Mouse (Mus musculus): Measurements from ENCODE around the gene Lin7c. TPM values are rescaled to one million over a fixed set of nuclear protein-coding genes. Genes with fewer than 3 reads are reported as not detected.
"Not testable (repeated sequence)": the region's sequence is repeated elsewhere in the genome, so short reads cannot be mapped to it uniquely, and the experiment has no call there.

The Lin7c gene
- 159 and 172 TPM in 2 replicates for polyA plus RNA-seq (2016; fragmentation: Nextera tagmentation; extraction: Ambion mirVana)

DNA sequence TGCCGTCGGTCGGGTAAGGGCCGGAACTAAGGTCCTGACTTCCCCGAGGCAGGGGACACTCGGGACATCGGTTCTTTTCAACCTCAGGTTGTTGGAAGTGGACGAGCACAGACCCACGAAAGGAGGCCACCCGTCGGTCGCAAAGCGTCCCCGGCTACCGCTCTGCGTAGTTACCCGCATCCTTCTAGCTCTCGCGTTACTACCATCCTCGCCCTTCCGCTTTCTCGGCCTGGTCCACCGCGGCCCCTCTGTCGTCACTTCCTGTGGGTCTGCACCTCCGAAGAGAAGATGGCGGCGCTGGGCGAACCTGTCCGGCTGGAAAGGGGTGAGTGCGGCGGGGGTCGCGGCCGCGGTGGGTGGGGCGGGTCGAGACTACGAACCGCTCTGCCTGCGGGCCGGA is at the start of gene Lin7c:
TSS of gene Lin7c (plus strand) at position 257 of the 400 bp plus-strand sequence.
- under 1% methylated on average over 42 of the region's 42 CpGs for WGBS
- Histone ChIP-seq H3K9ac (replicated peaks) (peak within 1 kb of the TSS; percentile 82), H3K4me1 (peaks cover 16% of the 10 kb centered on the region), H3K9me3 (no peaks in the 10 kb centered on the region), H3K4me3 (peak within 1 kb of the TSS; percentile 91), H3K4me2 (replicated peaks) (peak within 1 kb of the TSS; percentile 73), H3K27ac (replicated peaks) (peak within 1 kb of the TSS; percentile 84), H3K27me3 (no peaks in the 10 kb centered on the region), H3K36me3 (peaks cover 15% of the 10 kb centered on the region)
- ATAC-seq (ENCODE audit: low FRiP score, low read depth), result peak; percentile 100

DNA sequence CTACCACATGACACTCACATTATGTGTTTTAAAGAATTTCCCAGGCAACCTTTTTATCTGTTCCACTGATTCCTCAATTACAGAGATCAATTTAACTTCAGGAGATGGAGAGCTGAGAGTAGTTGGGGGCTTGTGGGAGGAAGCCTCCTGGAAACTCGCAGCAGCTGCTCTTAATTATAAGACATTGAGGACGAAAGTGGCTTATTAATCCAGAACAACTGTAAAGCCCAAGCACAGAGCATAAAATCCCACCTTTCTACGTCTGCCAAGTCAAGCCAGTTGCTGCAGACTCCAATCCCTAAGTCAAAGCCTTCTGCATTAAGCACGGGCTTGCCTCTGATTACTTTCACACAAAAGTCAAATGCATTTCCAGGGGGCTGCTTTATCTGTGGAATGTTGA is 44.3 kb upstream of the Lin7c start:
- Histone ChIP-seq H3K4me3 (no peak overlapping the region), H3K27ac (replicated peaks) (no peak overlapping the region), H3K4me1 (peaks cover 9% of the 10 kb centered on the region), H3K36me3 (no peaks in the 10 kb centered on the region), H3K4me2 (replicated peaks) (no peak overlapping the region), H3K27me3 (no peaks in the 10 kb centered on the region), H3K9me3 (no peaks in the 10 kb centered on the region), H3K9ac (replicated peaks) (no peak overlapping the region)
- WGBS, result 56% methylated on average over 4 of the region's 4 CpGs
- no peak for ATAC-seq (ENCODE audit: low FRiP score, low read depth)

DNA sequence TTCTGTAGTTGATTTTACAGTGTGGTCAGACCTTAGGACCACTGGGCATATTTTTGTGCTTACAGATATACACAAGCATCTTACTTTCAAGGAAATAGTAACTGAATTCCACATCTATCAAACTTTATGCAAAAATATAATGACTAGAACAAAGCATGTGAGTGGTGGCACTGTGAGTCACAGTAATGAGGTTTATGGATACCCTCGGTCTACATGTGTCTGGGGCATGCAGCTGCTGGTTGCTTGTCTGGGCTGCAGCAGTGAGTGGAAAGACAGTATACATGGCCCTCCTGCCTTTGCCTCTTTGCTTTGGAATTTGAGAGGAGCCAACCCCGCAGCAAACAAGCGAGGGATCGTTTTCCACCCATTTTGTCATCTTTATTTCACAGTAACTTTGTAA is 42.3 kb upstream of the Lin7c start:
- H3K9me3 ChIP-seq, result no peaks in the 10 kb centered on the region
- H3K4me3 ChIP-seq, result no peak overlapping the region
- 36% methylated on average over 4 of the region's 4 CpGs for WGBS
- ATAC-seq (ENCODE audit: low FRiP score, low read depth), result peak; percentile 59; the same call in 1 of the 2 replicates
- H3K27me3 ChIP-seq, result no peaks in the 10 kb centered on the region
- no peaks in the 10 kb centered on the region for H3K36me3 ChIP-seq
- peak overlapping the region; percentile 21 for H3K4me2 ChIP-seq (replicated peaks)
- no peak overlapping the region for H3K27ac ChIP-seq (replicated peaks)
- H3K9ac ChIP-seq (replicated peaks), result no peak overlapping the region
- peaks cover 9% of the 10 kb centered on the region for H3K4me1 ChIP-seq

DNA sequence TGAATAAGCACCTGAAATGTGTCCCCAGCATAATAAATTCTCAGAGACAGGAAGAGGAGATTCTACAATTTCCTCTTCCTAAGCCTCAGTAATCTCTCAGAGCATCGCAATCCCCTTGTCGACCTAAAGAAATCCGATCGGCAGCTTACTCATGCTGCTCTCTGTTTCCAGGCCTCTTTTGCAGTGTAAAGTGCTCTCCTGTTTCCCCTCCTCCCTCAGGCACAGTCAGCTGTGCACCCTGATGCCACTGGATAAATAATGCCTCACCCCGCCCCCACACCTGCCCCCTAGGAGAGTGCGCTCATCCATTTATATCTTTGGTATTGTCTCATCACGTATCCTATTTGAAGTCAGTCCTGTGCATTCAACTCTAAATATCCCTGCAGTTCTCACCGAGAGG is 41.9 kb upstream of the Lin7c start:
- H3K4me2 ChIP-seq (replicated peaks), result peak overlapping the region; percentile 21
- no peak overlapping the region for H3K27ac ChIP-seq (replicated peaks)

DNA sequence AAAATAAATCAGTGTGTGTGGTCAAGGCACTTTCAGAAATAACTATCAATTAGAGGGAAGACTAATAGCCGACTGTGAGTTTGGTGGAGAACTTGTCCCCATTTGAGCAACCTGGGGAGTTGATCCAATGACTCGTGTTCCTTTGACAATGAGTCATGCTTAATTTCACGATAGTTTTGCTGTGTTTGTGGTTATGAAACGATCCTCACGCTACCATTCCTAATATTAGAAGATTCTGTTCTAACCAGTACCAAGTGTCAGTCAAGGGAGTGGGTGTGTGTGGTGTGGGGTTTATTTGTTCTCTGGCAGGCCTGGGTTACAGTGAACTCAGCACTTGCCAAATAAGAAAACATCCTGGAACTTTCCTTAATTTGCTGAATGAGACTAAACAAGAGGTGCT is 35.1 kb upstream of the Lin7c start:
- Histone ChIP-seq H3K4me2 (replicated peaks) (no peak overlapping the region), H3K9me3 (no peaks in the 10 kb centered on the region), H3K4me1 (no peaks in the 10 kb centered on the region), H3K36me3 (no peaks in the 10 kb centered on the region), H3K27me3 (no peaks in the 10 kb centered on the region), H3K4me3 (no peak overlapping the region), H3K9ac (replicated peaks) (no peak overlapping the region), H3K27ac (replicated peaks) (no peak overlapping the region)
- 93% methylated on average over 5 of the region's 5 CpGs for WGBS
- no peak for ATAC-seq (ENCODE audit: low FRiP score, low read depth)

More for the DNA sequence above, 41.9 kb upstream of the Lin7c start:
- 9% methylated on average over 8 of the region's 8 CpGs for WGBS
- H3K9me3 ChIP-seq, result no peaks in the 10 kb centered on the region
- H3K9ac ChIP-seq (replicated peaks), result no peak overlapping the region
- H3K4me1 ChIP-seq, result peaks cover 9% of the 10 kb centered on the region
- H3K4me3 ChIP-seq, result no peak overlapping the region
- peak; percentile 86 for ATAC-seq (ENCODE audit: low FRiP score, low read depth)
- H3K27me3 ChIP-seq, result no peaks in the 10 kb centered on the region
- no peaks in the 10 kb centered on the region for H3K36me3 ChIP-seq

DNA sequence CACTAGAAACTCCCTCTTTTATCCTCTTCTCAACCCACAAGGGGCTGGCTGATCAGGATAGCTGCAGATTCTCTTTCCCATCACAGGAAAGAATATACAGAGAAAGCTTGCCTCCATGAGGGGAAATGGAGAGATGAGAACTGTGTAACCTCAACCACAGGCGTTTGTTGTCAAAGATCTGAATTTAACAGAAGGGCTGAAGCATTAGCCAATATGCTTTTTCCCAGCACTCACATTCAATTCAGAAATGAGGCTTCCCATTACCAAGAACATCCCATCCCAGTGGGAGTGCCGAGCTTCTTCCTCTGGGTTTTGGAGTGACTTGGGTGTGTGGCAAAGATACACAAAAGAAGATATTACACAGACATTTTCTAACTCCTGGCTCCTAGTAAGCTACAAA is 31.0 kb upstream of the Lin7c start:
- no peak overlapping the region for H3K4me3 ChIP-seq
- no peaks in the 10 kb centered on the region for H3K36me3 ChIP-seq
- no peaks in the 10 kb centered on the region for H3K9me3 ChIP-seq
- no peak overlapping the region for H3K9ac ChIP-seq (replicated peaks)
- H3K27me3 ChIP-seq, result no peaks in the 10 kb centered on the region
- ATAC-seq (ENCODE audit: low FRiP score, low read depth), result no peak
- WGBS, result 77% methylated on average over 2 of the region's 2 CpGs
- no peak overlapping the region for H3K4me2 ChIP-seq (replicated peaks)
- H3K4me1 ChIP-seq, result no peaks in the 10 kb centered on the region
- H3K27ac ChIP-seq (replicated peaks), result no peak overlapping the region

DNA sequence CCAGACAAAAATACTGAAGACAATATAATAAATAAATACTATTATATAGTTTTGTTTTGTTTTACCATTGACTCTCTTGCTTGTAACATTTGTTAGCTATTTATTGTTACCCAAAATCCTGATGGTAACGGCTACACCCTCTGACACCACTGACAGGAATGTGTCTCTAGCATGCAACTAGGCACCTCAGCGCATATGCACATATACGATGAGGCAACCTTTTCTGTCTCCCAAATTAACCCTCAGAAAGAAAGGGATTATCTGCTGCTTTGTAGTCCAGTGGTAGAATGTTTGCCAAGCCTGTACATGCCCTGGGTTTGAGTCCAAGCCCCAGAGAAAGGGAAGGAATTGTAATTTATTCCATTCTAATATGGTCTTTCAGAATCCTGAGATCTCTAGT is 29.8 kb upstream of the Lin7c start:
- Histone ChIP-seq H3K27ac (replicated peaks) (no peak overlapping the region), H3K4me1 (no peaks in the 10 kb centered on the region), H3K27me3 (no peaks in the 10 kb centered on the region), H3K4me2 (replicated peaks) (no peak overlapping the region), H3K36me3 (no peaks in the 10 kb centered on the region), H3K4me3 (no peak overlapping the region), H3K9ac (replicated peaks) (no peak overlapping the region), H3K9me3 (no peaks in the 10 kb centered on the region)
- 81% methylated on average over 3 of the region's 3 CpGs for WGBS
- ATAC-seq (ENCODE audit: low FRiP score, low read depth), result no peak

DNA sequence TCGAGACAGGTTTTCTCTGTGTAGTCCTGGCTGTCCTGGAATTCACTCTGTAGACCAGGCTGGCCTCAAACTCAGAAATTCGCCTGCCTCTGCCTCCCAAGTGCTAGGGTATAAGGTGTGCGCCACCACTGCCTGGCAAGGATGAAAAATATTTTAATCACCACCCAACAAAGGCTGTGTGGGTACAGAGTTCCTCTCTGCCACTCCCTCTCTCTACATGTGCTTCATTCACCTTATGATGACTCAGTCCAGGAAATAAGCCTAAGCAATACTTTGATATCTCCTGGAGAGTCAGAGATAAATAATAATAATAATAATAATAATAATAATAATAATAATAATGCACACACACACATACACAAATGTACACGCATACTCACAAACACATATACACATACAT is 11.2 kb upstream of the Lin7c start:
- H3K27ac ChIP-seq (replicated peaks); H3K9ac ChIP-seq (replicated peaks); H3K4me2 ChIP-seq (replicated peaks); H3K4me1 ChIP-seq; ATAC-seq (ENCODE audit: low FRiP score, low read depth); H3K9me3 ChIP-seq; H3K4me3 ChIP-seq; H3K36me3 ChIP-seq; H3K27me3 ChIP-seq: not testable (repeated sequence)
- 74% methylated on average over 4 of the region's 4 CpGs for WGBS

DNA sequence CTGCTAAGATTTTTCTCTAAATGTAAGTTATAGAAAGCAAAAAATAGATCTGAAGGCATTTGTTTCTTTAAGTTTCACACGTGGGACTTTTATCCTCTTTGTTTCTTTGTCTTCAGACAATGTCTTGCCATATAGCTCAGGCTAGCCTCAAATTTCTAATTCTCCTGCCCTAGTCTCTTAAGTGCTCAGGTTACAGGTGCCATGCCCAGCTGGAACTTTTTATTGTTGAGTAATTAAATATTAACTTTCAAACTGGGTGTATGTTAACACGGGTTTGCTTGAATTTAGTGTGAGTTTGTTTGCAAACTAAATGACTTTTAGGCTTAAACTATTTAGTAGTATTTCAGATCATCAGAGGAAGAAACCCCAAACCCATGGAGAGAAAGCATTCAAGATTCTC is 9.5 kb upstream of the Lin7c start:
- no peak overlapping the region for H3K4me3 ChIP-seq
- H3K4me2 ChIP-seq (replicated peaks), result no peak overlapping the region
- H3K27me3 ChIP-seq, result no peaks in the 10 kb centered on the region
- H3K4me1 ChIP-seq, result no peaks in the 10 kb centered on the region
- no peaks in the 10 kb centered on the region for H3K36me3 ChIP-seq
- ATAC-seq (ENCODE audit: low FRiP score, low read depth), result no peak
- no peak overlapping the region for H3K27ac ChIP-seq (replicated peaks)
- no peaks in the 10 kb centered on the region for H3K9me3 ChIP-seq
- 62% methylated on average over 2 of the region's 2 CpGs for WGBS
- H3K9ac ChIP-seq (replicated peaks), result no peak overlapping the region

DNA sequence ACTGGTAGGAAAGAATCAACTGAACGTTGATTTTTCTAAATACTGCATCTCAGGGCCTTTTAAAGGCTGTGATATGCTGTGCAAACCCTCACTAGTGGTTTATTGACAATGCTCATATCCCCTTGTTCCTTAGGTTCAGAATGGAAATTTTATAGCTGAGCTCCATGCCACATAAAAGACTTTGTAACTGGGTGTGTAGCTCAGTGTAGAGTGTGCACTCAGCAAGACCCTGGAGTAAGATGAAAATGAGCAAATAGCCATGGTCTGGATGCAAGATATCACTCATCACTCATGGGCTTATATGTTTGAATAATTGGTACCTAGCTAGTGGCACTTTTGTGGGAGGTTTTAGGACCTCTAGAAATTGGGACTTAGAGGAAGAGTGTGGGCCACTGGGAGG is 9.0 kb upstream of the Lin7c start:
- ATAC-seq (ENCODE audit: low FRiP score, low read depth), result no peak
- WGBS, result 55% methylated on average over 1 of the region's 1 CpGs

DNA sequence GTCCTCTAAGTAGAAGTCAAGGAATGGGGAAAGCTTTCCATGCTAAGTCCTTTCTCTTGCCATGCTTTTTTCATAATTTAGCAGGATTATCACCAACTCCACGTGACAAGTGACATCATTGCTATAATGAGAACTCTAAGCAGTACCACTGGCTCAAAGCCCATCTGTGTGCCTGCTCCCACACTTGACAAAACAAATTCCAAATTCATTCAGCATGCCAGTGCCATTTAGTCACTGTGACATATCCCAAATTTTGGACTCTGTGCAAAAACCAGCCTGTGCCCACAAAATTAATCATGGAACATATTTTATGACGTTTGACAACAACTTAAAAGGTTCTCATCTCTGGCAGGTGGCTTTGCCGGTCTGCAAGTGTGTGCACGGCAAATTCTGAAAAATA is 6.5 kb upstream of the Lin7c start:
- Histone ChIP-seq H3K27me3 (no peaks in the 10 kb centered on the region), H3K9ac (replicated peaks) (no peak overlapping the region), H3K9me3 (no peaks in the 10 kb centered on the region), H3K27ac (replicated peaks) (no peak overlapping the region), H3K36me3 (no peaks in the 10 kb centered on the region), H3K4me2 (replicated peaks) (no peak overlapping the region), H3K4me3 (no peak overlapping the region), H3K4me1 (no peaks in the 10 kb centered on the region)
- 76% methylated on average over 4 of the region's 4 CpGs for WGBS
- no peak for ATAC-seq (ENCODE audit: low FRiP score, low read depth)

More for the DNA sequence above, 9.0 kb upstream of the Lin7c start:
- Histone ChIP-seq H3K36me3 (no peaks in the 10 kb centered on the region), H3K4me2 (replicated peaks) (no peak overlapping the region), H3K9me3 (no peaks in the 10 kb centered on the region), H3K4me3 (no peak overlapping the region), H3K27me3 (no peaks in the 10 kb centered on the region), H3K4me1 (no peaks in the 10 kb centered on the region), H3K9ac (replicated peaks) (no peak overlapping the region), H3K27ac (replicated peaks) (no peak overlapping the region)

DNA sequence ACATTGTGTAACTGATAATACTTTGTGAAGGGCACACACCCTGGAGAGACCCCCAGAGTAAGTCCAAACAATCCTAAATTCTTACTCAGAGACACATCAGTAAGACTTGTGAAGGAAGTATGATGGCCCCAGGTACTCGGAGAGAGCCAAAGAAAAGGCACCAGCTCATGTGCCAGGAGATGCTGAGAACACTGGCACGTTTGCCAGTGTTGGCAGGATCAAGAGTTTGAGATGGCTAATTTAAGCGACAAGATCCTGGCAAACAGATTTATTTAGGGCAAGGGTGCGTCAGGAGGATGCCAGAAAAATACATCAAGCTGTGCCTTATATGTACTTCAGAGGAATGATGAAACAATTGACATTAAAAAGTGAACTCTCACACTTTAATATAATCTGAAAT is 6.1 kb upstream of the Lin7c start:
- no peaks in the 10 kb centered on the region for H3K4me1 ChIP-seq
- H3K27me3 ChIP-seq, result no peaks in the 10 kb centered on the region
- H3K4me3 ChIP-seq, result no peak overlapping the region
- no peaks in the 10 kb centered on the region for H3K9me3 ChIP-seq
- H3K9ac ChIP-seq (replicated peaks), result no peak overlapping the region
- no peaks in the 10 kb centered on the region for H3K36me3 ChIP-seq
- no peak overlapping the region for H3K4me2 ChIP-seq (replicated peaks)
- ATAC-seq (ENCODE audit: low FRiP score, low read depth), result no peak
- H3K27ac ChIP-seq (replicated peaks), result no peak overlapping the region
- WGBS, result 70% methylated on average over 4 of the region's 4 CpGs

DNA sequence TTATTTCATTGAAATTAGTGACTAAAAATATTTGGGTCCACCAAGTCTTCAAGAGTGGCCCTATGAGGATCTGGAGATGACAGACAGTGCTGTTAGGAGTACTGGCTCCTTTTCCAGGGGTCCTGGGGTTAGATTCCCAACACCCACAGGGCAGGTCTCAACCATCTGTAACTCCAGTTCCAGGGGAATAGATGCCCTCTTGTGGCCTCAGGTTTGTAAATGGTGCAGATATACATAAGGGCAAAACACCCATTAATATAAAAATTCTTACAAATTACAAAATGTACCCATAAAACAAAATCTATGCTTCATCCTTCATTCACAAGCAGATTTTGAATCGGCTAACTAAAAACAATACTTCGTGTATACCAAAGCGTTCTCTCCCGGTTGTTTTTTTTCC is 585 bp upstream of the Lin7c start:
- Histone ChIP-seq H3K4me1 (peaks cover 16% of the 10 kb centered on the region), H3K4me3 (peak overlapping the region; percentile 91), H3K36me3 (peaks cover 10% of the 10 kb centered on the region), H3K27ac (replicated peaks) (peak overlapping the region; percentile 84), H3K9me3 (no peaks in the 10 kb centered on the region), H3K4me2 (replicated peaks) (peak overlapping the region; percentile 73), H3K27me3 (no peaks in the 10 kb centered on the region), H3K9ac (replicated peaks) (peak overlapping the region; percentile 82; the same call in 1 of the 2 replicates)
- ATAC-seq (ENCODE audit: low FRiP score, low read depth), result no peak
- WGBS, result 39% methylated on average over 4 of the region's 4 CpGs

Measured in midbrain, embryonic 12.5 days (tissue).